Mouse (Mus musculus): ENCODE results near the gene Ift81. TPM values are rescaled to one million over a fixed set of nuclear protein-coding genes. Genes with fewer than 3 reads are reported as not detected.

Ift81 gene
- polyA plus RNA-seq (2012; rRNA removed), result 1.7 TPM in 2 replicates

DNA sequence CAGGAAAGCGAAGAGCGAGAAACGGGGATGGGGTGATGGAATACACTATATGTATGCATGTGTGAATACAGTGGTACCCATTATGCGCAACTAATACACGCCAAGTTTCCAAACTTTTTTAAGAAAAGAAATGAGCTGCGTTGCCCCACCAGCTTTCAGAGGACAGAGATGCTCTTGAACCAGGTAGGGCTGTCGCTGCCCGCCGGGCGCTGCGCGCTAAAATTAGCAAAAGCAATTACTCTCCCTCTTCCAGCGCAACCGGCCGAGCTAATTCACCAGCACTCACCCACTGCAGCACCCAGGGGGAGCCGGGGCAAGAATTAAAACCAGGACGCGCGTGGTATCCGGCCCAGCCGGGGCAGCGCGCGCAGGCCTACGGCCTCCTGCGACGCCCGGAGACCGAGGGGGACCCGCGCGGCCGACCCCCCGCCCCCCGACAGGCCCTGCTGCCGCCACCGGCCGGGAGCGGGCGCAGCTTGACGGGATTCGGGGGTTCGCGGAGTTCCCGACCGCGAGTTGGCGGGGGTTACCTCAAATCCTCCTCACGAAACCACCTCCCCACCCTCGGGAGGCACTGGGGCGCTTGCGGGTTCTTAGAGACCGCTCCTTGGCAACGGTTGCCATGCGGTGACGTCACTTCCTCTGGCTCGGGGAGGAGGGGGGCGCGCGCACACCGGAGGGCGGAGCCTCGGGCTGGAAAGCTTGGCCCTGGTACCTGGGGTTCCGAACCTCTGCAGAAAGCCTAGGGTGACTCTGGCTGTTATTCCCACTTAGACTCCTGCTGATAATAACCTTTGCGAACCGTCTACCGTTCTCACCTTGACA is at the start of gene Ift81:
Ift81 (minus strand) TSS at position 611 of the 825 bp plus-strand sequence.

DNA sequence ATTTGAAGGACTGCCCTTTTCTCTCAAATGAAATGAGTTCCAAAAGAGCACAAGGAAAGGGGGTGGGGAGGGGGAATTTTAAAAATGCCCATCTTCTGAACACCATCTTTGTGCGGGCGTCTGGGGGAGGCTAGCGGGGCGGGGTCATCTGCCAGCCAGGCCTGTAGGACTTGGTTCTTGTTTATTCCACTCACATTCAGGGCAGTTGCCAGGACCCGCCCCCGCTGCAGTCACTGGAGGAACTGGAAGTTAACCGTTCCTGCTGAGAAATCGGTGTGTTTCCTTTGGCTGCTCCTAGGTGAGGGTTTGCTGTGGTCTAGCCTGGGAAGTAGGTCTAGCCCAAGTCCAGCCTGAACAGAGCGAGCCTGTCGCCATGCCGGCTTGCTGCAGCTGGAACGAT is 29.4 kb upstream of the Ift81 start, which contains the start of gene P2rx7:
P2rx7 (plus strand) TSS at position 211 of the 400 bp plus-strand sequence.

DNA sequence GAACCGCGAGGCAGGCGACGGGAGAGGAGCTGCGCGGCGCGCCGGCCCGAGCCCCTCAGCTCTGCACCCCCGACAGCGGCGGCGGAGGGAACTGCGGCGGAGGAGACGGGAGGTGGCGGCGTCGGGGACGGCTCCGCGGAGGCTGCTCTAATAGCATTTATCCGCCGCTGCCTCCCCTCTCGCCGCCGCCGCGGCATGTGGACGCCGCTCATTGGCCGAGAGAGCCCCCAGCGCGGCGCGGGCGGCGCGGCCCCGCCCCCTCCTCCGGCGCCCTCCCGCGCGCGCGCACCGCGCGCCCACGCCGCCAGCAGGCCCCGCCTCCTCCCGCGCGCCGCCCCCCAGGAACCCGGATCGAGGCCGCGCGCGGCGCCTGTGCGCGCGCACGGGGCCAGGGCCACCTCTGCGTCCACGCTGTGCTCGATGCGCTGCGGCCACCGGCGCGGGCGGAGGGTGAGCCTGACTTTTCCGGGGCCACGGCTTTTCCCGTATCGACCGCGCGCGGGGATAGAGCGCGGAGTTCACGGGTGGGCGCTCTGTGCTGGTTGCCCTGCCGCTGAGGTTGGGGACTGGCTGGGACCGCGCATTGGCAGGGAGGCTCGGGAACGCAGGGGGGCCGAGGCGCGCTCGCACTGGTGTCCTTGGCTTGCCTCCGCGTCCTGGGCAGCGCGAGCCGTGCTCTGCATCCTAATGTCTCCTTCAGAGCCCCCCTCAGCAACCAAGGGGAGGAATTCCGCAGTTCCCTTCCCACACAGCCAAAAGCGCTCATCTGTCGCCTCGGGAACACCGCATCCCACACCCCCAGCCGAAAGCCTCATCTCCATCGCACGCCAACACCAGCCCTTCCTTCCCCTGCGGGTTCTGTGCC is 112.0 kb downstream of the Ift81 start, which contains the start of gene Atp2a2:
Atp2a2 (minus strand) TSS at position 149 of the 865 bp plus-strand sequence.

Other genes starting within 250 kb of the Ift81 start
- gene Gpn3, start 242.6 kb downstream of the Ift81 start, polyA plus RNA-seq (2012; rRNA removed), result 24.4 and 29.1 TPM in 2 replicates
- 13.8 and 14.0 TPM in 2 replicates for gene Fam216a, start 242.2 kb downstream of the Ift81 start, polyA plus RNA-seq (2012; rRNA removed)
- gene Arpc3, start 222.6 kb downstream of the Ift81 start, polyA plus RNA-seq (2012; rRNA removed), result 159 and 165 TPM in 2 replicates
- 10.0 and 11.7 TPM in 2 replicates for gene Anapc7, start 192.8 kb downstream of the Ift81 start, polyA plus RNA-seq (2012; rRNA removed)
- gene Atp2a2, start 112.3 kb downstream of the Ift81 start, polyA plus RNA-seq (2012; rRNA removed), result 23.9 and 25.7 TPM in 2 replicates
- 2.0 and 2.3 TPM in 2 replicates for gene P2rx7, start 29.4 kb upstream of the Ift81 start, polyA plus RNA-seq (2012; rRNA removed)
- gene P2rx4, start 93.0 kb upstream of the Ift81 start, polyA plus RNA-seq (2012; rRNA removed), result 19.4 and 20.2 TPM in 2 replicates
- gene Camkk2, start 164.9 kb upstream of the Ift81 start, polyA plus RNA-seq (2012; rRNA removed), result 5.9 and 7.3 TPM in 2 replicates
- gene Anapc5, start 206.8 kb upstream of the Ift81 start, polyA plus RNA-seq (2012; rRNA removed), result 113 and 117 TPM in 2 replicates
- 7.6 and 7.8 TPM in 2 replicates for gene Rnf34, start 235.5 kb upstream of the Ift81 start, polyA plus RNA-seq (2012; rRNA removed)

All from liver, embryonic 18 days (tissue).